Mouse (Mus musculus): ENCODE results near the gene Cx3cl1. TPM values are rescaled to one million over a fixed set of nuclear protein-coding genes. Genes with fewer than 3 reads are reported as not detected.

Cx3cl1 gene
- total RNA-seq (2021) = 100 to 1,000 TPM; 622 to 723 TPM

GRCm38 (mm10) chr8:94771941-94772670 lies at the start of gene Cx3cl1:
Cx3cl1 (plus strand) TSS chr8:94772009.
- intact Hi-C loops (cut with DNase I) = loop anchor here (1.0 to 5.0 kb wide), 2 partner anchors 40 to 68 kb away; partner anchors contain the start of gene Ccl17
- DNase-seq (ENCODE audit: low spot score in 2 of 2) = peak; percentile 90 to 91

GRCm38 (mm10) chr8:94725998-94726397 lies 45.8 kb upstream of the Cx3cl1 start:
- DNase-seq (ENCODE audit: low spot score in 2 of 2) = no peak
- intact Hi-C loops (cut with DNase I) = no loop called here

GRCm38 (mm10) chr8:94729301-94729700 lies 42.5 kb upstream of the Cx3cl1 start:
- intact Hi-C loops (cut with DNase I) = no loop called here
- no peak for DNase-seq (ENCODE audit: low spot score in 2 of 2)

- intact Hi-C loops (cut with DNase I) = no loop called here
- no peak for DNase-seq (ENCODE audit: low spot score in 2 of 2)
Measured at GRCm38 (mm10) chr8:94733821-94734465, 37.9 kb upstream of the Cx3cl1 start.

- intact Hi-C loops (cut with DNase I) = no loop called here
- DNase-seq (ENCODE audit: low spot score in 2 of 2) = no peak
Measured at GRCm38 (mm10) chr8:94734735-94735350, 37.0 kb upstream of the Cx3cl1 start.

GRCm38 (mm10) chr8:94735426-94736094 lies 36.2 kb upstream of the Cx3cl1 start:
- intact Hi-C loops (cut with DNase I) = no loop called here
- no peak for DNase-seq (ENCODE audit: low spot score in 2 of 2)

GRCm38 (mm10) chr8:94739829-94740228 lies 32.0 kb upstream of the Cx3cl1 start:
- intact Hi-C loops (cut with DNase I) = no loop called here
- no peak for DNase-seq (ENCODE audit: low spot score in 2 of 2)

GRCm38 (mm10) chr8:94740591-94740990 lies 31.2 kb upstream of the Cx3cl1 start:
- intact Hi-C loops (cut with DNase I) = no loop called here
- DNase-seq (ENCODE audit: low spot score in 2 of 2) = no peak

- DNase-seq (ENCODE audit: low spot score in 2 of 2) = no peak
- intact Hi-C loops (cut with DNase I) = no loop called here
Measured at GRCm38 (mm10) chr8:94741726-94742125, 30.1 kb upstream of the Cx3cl1 start.

- DNase-seq (ENCODE audit: low spot score in 2 of 2) = no peak
- intact Hi-C loops (cut with DNase I) = no loop called here
Measured at GRCm38 (mm10) chr8:94744484-94744883, 27.3 kb upstream of the Cx3cl1 start.

GRCm38 (mm10) chr8:94744972-94745371 lies 26.8 kb upstream of the Cx3cl1 start:
- no peak for DNase-seq (ENCODE audit: low spot score in 2 of 2)
- intact Hi-C loops (cut with DNase I) = no loop called here

GRCm38 (mm10) chr8:94745476-94746184 lies 26.2 kb upstream of the Cx3cl1 start, which contains the start of gene Ccl22:
Ccl22 (plus strand) TSS chr8:94745590.
- DNase-seq (ENCODE audit: low spot score in 2 of 2) = no peak
- intact Hi-C loops (cut with DNase I) = no loop called here

GRCm38 (mm10) chr8:94746832-94747231 lies 25.0 kb upstream of the Cx3cl1 start:
- DNase-seq (ENCODE audit: low spot score in 2 of 2) = no peak
- intact Hi-C loops (cut with DNase I) = no loop called here

GRCm38 (mm10) chr8:94748363-94748762 lies 23.4 kb upstream of the Cx3cl1 start:
- intact Hi-C loops (cut with DNase I) = no loop called here

GRCm38 (mm10) chr8:94749942-94750341 lies 21.9 kb upstream of the Cx3cl1 start:
- no peak for DNase-seq (ENCODE audit: low spot score in 2 of 2)
- intact Hi-C loops (cut with DNase I) = no loop called here

More at GRCm38 (mm10) chr8:94748363-94748762, 23.4 kb upstream of the Cx3cl1 start:
- no peak for DNase-seq (ENCODE audit: low spot score in 2 of 2)

GRCm38 (mm10) chr8:94751023-94751849 lies 20.6 kb upstream of the Cx3cl1 start:
- intact Hi-C loops (cut with DNase I) = no loop called here

GRCm38 (mm10) chr8:94754006-94754405 lies 17.8 kb upstream of the Cx3cl1 start:
- DNase-seq (ENCODE audit: low spot score in 2 of 2) = no peak
- intact Hi-C loops (cut with DNase I) = no loop called here

More at GRCm38 (mm10) chr8:94751023-94751849, 20.6 kb upstream of the Cx3cl1 start:
- peak in 1 of 2 experiments; percentile 31 for DNase-seq (ENCODE audit: low spot score in 2 of 2)

GRCm38 (mm10) chr8:94754486-94754885 lies 17.3 kb upstream of the Cx3cl1 start:
- intact Hi-C loops (cut with DNase I) = no loop called here
- no peak for DNase-seq (ENCODE audit: low spot score in 2 of 2)

- no peak for DNase-seq (ENCODE audit: low spot score in 2 of 2)
- intact Hi-C loops (cut with DNase I) = no loop called here
Measured at GRCm38 (mm10) chr8:94767035-94767434, 4.8 kb upstream of the Cx3cl1 start.

All from left cerebral cortex, postnatal 36 days (tissue).